Mouse (Mus musculus) left cerebral cortex, postnatal 36 days (tissue): ENCODE measurements at regions not wholly inside any gene's neighbourhood (a gene's known extent, or its start where the extent isn't known, plus 50 kb on each side); places are given as distances from the start of the nearest gene placed in this dataset.

Source experiments
- DNase-seq, 2 experiments: peaks; one replicate each; pipeline ENCODE4 v3.0.0; 2021 to 2022; ENCODE audit warnings: low spot score in 2 of 2, mixed read lengths in 1 of 2
- intact Hi-C: fragments of 180-260 bp; cut with DNase I; formaldehyde crosslinking; loops from one replicate; pipeline ENCODE4 v1.15.1; 2025

- intact Hi-C loops, result no loop called here
- no peak for DNase-seq
Observed at GRCm38 (mm10) chr2:61136926-61137325, 173.9 kb upstream of the Rbms1 start.

GRCm38 (mm10) chr2:61123046-61123806 is 160.2 kb upstream of the Rbms1 start:
- DNase-seq, result no peak
- intact Hi-C loops, result no loop called here

GRCm38 (mm10) chr2:61121281-61121680 is 158.3 kb upstream of the Rbms1 start:
- intact Hi-C loops, result no loop called here
- no peak for DNase-seq

- DNase-seq, result no peak
- intact Hi-C loops, result no loop called here
Observed at GRCm38 (mm10) chr2:61114620-61115019, 151.6 kb upstream of the Rbms1 start.

GRCm38 (mm10) chr2:61113916-61114315 is 150.9 kb upstream of the Rbms1 start:
- DNase-seq, result no peak
- intact Hi-C loops, result no loop called here

GRCm38 (mm10) chr2:61110591-61110990 is 147.6 kb upstream of the Rbms1 start:
- intact Hi-C loops, result no loop called here
- no peak for DNase-seq

- intact Hi-C loops, result no loop called here
Observed at GRCm38 (mm10) chr2:61109564-61109963, 146.6 kb upstream of the Rbms1 start.

GRCm38 (mm10) chr2:61105169-61105568 is 142.2 kb upstream of the Rbms1 start:
- intact Hi-C loops, result no loop called here
- DNase-seq, result no peak

More at GRCm38 (mm10) chr2:61109564-61109963, 146.6 kb upstream of the Rbms1 start:
- no peak for DNase-seq

GRCm38 (mm10) chr2:61100854-61101253 is 137.9 kb upstream of the Rbms1 start:
- intact Hi-C loops, result no loop called here

GRCm38 (mm10) chr2:61088501-61088900 is 125.5 kb upstream of the Rbms1 start:
- intact Hi-C loops, result no loop called here
- DNase-seq, result no peak

More at GRCm38 (mm10) chr2:61100854-61101253, 137.9 kb upstream of the Rbms1 start:
- no peak for DNase-seq

- DNase-seq, result no peak
- intact Hi-C loops, result no loop called here
Observed at GRCm38 (mm10) chr2:61084835-61085234, 121.8 kb upstream of the Rbms1 start.

GRCm38 (mm10) chr2:61083100-61083499 is 120.1 kb upstream of the Rbms1 start:
- no peak for DNase-seq
- intact Hi-C loops, result no loop called here

- intact Hi-C loops, result no loop called here
- DNase-seq, result no peak
Observed at GRCm38 (mm10) chr2:61082640-61083039, 119.6 kb upstream of the Rbms1 start.

- no peak for DNase-seq
- intact Hi-C loops, result no loop called here
Observed at GRCm38 (mm10) chr2:61080006-61080405, 117.0 kb upstream of the Rbms1 start.

- DNase-seq, result no peak
- intact Hi-C loops, result no loop called here
Observed at GRCm38 (mm10) chr2:61071025-61071424, 108.0 kb upstream of the Rbms1 start.

GRCm38 (mm10) chr2:61067877-61068276 is 104.9 kb upstream of the Rbms1 start:
- intact Hi-C loops, result no loop called here
- no peak for DNase-seq

GRCm38 (mm10) chr2:61062125-61062524 is 99.1 kb upstream of the Rbms1 start:
- intact Hi-C loops, result no loop called here
- no peak for DNase-seq

- DNase-seq, result no peak
- intact Hi-C loops, result no loop called here
Observed at GRCm38 (mm10) chr2:61060906-61061305, 97.9 kb upstream of the Rbms1 start.

GRCm38 (mm10) chr2:61058545-61059235 is 95.7 kb upstream of the Rbms1 start:
- DNase-seq, result no peak
- intact Hi-C loops, result no loop called here

GRCm38 (mm10) chr2:61052296-61052695 is 89.3 kb upstream of the Rbms1 start:
- no peak for DNase-seq
- intact Hi-C loops, result no loop called here

- no peak for DNase-seq
- intact Hi-C loops, result no loop called here
Observed at GRCm38 (mm10) chr2:61051808-61052207, 88.8 kb upstream of the Rbms1 start.
